Mouse (Mus musculus): ENCODE data around the gene Herpud2.
"Not testable (repeated sequence)": the region's sequence is repeated elsewhere in the genome, so short reads cannot be mapped to it uniquely, and the experiment has no call there.

Herpud2 gene

DNA sequence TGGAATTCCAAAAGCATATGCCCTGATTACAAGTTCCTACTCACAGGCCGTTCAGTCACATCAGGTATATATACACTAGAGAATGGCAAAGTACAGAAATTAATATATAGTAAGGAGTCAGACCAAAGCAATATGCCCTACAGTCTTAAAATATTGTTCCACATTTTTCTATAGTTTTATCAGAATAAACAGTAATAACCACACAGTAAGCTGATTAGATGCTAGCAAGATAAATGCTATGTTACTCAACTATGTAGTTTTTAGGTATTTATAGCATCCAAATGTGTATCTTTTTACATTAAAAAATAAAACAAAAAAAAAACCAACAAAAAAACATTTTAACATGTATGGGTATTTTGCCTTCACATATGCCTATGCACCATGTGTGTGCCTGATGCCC lies 5.7 kb downstream of the Herpud2 start:
- DNase-seq (ENCODE audit: low read depth, low spot score): no peak

DNA sequence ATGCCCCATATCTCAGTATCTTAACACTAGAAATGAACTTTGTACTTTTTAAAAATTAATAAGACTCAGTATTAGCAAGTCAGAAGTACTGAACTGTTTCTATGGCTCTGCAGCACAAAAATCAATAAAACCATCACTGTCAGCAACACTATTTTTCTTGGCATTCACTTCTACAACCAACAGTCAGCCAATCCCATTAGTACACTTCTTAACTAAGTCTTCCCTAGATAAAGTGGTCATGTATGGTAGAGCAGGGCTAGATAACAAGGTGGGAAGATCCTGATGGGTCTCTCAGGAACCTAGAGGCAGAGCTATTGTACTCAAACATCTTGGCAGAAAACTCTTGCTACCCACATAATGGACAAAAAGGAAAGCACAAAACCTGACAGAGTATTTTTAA lies 7.7 kb downstream of the Herpud2 start:
- DNase-seq (ENCODE audit: low read depth, low spot score): no peak

DNA sequence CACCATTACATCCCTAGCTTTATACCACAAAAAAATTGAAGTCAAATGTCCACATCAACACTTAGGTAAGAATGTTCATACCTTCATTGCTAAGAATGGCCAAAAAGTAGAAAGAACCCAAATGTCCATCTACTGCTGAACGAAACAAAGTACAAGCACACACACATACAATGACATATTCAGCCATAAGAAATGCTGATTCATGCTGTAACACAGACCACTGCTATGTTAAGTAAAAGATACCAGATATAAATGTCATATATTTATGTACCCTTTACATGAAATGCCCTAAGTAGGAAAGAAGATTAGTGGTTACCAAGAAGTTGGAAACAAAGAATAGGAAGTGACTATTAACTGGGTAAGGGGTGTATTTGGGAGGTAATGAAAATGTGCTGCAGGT lies 8.6 kb downstream of the Herpud2 start:
- no peak for DNase-seq (ENCODE audit: low read depth, low spot score)

DNA sequence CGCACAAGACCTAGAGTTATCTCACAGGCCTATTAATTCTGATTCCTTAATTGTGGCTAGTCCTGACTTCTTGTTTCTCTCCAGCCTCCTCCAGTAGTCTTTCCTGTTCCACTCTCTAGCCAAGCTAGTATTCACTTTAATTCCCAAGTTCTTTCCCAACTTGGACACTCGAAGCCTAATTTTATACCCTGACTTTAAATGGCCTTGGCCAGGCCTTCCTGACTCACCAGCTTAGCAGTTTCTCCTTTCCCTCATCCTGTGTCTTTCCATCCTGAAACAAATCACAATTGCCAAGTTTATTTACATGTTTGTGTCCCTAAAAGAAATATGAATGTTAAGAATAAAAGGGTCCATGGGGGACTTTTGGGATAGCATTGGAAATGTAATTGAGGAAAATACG lies 9.6 kb downstream of the Herpud2 start:
- DNase-seq (ENCODE audit: low read depth, low spot score): no peak

DNA sequence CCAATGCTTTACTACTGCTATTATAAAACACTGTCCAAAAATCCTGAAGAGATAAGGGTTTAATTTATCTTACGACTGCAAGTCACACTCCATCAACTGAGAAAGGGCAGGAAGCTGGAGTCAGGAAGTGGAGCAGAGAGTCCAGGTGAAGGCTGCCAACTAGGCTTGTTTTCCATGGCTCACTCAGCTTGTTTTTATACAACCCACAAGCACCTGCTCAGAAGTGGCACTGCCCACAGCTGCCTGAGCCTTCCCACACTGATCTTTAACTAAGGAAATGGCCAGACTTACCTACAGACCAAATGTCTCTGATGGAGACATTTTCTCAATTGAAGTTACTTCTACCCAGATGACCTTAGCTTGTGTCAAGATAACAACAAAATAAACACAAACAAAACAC lies 11.3 kb downstream of the Herpud2 start:
- DNase-seq (ENCODE audit: low read depth, low spot score): no peak

DNA sequence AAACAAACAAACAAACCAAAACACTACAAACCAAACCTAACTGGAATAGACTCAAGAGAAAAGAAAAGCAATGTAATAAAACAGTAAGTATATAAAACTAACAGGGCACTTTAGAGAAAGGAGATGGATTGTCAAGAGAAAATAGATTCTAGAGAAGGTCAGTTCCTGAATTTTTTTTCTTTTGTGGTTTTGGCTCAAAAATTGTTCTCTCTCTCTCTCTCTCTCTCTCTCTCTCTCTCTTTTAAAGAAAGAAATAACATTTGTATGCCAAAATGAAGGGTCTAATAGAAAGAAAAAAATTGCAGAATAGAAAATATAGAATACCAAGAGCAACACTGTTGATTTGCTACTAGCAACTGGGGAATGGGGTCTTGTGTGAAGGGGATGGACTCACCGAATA lies 12.7 kb downstream of the Herpud2 start:
- no peak for DNase-seq (ENCODE audit: low read depth, low spot score)

DNA sequence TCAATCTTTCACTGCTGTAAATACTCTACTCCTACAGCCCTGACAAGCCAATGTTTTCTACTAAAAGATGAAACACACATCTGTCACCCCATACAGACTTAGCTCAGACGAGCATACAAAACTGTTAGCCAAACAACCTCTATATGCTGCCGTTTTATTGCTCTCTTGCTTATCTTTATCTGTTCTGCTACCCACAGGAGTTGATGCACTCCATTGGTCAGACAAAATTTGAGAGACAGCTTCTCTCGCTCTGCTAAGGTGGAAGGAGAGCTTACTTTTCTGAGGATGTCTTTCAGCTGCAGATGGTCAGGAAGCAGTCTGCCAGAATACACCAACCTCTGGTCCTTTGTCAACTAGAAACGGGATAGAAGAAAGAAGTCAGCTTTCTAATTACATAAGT lies 18.7 kb downstream of the Herpud2 start:
- no peak for DNase-seq (ENCODE audit: low read depth, low spot score)

DNA sequence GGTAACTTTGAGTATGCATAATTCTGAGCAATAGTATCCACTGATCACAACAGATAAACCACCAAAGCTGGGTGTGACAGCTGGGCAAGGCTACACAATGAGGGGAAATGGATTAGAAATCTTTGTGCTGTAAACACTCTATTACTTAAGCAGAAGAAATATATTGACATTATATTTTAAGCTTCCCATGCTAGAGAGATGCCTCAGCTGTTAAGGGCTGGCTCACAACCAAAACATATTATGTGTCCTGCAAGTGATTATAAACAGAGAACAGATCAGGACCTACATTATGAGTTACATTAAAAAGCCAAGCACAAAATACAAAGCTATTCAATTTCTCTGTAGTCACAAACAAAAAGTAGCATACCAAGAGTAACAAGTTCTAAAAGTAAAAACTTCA lies 19.4 kb downstream of the Herpud2 start:
- no peak for DNase-seq (ENCODE audit: low read depth, low spot score)

DNA sequence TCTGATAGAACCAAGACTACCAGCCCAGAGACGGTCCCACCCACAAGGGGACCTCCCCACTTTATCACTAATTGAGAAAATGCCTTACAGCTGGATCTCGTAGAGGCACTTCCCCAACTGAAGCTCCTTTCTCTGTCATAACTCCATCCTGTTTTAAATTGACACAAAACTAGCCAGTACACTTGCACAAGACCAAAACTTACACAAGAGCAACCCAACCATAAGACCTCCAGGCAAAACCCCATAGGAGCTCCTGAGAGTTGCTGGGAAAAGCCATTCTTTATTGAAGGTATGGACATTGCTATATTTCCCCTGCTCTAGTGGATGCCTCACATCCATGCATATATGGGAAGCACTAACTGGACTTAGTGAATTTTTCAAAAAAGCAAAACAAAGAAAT lies 27.6 kb downstream of the Herpud2 start:
- DNase-seq (ENCODE audit: low read depth, low spot score): no peak

DNA sequence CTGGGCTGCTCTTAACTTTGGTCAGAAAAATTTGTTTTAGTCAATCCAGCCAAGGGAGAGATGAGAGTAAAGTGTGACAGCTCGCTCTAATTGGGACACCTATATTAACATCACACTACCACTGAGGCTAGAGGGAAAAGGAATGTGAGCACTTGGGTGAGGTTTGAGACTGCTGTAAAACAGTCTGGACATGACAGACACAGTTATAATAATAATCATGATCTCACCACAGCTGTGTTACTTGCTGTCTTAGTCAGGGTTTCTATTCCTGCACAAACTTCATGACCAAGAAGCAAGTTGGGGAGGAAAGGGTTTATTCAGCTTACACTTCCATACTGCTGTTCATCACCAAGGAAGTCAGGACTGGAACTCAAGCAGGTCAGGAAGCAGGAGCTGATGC lies 28.0 kb downstream of the Herpud2 start:
- DNase-seq (ENCODE audit: low read depth, low spot score): not testable (repeated sequence)

DNA sequence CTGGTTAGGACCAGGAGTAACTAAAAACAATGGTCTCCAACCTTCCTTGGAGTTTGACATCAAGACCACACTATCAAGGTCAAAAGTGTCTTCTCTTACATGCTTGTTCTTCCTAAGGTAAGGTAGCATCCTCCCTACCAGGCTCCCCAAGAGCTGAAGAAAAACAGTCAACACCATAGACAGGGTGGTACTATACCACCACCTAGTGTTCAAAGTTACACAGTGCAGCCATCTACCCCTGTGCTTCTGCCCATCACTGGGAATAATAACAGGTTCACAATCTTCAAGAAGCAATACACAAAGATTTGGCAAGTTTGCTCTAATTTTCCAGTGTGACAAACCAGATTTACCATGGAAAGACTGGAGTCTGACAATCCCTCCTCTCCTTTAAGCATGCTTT lies 47.0 kb downstream of the Herpud2 start:
- DNase-seq (ENCODE audit: low read depth, low spot score): peak; percentile 25

DNA sequence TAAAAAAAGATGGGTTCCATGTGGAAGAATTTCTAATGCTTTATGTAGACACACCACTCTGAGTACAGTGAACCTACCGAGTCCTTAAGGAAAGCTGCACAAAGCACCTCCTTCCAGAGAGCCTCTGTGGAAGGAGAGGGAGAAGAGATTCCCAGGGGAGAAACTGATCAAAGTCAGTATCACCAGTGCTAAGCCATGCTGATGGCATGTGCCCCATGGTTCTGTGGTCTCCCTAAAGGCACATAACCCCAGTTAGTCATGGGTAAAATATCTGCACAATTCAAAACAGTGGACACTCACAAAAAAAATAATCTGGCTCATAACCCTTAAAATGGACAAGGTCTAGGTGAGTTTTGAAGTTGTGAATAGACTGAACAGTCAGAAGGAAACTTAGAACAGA lies 48.7 kb downstream of the Herpud2 start:
- DNase-seq (ENCODE audit: low read depth, low spot score): no peak

DNA sequence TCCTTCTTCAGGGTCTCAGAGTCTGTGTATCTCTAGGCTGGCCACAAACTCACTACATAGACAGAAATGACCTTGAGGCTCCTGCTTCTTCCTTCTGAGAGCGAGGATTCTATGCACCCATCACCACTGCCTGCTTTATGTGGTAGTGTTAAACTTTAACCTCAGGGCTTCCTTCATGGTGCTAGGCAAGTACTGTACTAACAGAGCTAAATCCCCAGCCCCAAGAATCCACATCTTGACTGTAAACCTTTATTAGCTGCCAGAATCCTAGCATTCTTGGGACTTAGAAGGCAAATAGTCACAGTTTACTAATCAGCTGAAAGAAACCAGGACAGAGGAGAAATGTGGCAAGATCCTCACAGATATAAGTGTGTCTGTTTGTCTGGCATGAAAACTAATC lies 60.8 kb downstream of the Herpud2 start:
- no peak for DNase-seq (ENCODE audit: low read depth, low spot score)

DNA sequence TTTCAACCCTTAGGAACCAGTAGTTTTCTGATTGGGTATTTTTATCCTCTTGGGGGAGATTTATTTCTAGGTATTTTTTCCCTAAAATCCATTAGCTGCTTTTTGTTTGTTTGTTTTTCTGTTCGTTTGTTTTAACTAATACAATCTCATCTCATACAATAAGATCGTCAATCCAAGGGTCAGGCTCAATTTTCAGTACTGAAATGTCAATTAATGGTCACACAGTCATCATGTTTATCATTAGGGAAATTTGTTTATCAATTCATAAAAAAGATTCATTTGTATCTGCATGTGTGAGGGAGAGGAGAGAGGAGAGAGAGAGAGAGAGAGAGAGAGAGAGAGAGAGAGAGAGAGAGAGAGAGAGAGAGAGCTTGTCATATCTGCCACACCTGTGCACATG lies 62.5 kb downstream of the Herpud2 start, which contains the start of gene Gm10181:
Gene Gm10181 (plus strand): TSS at position 301 of the 400 bp plus-strand sequence.
- no peak for DNase-seq (ENCODE audit: low read depth, low spot score)

DNA sequence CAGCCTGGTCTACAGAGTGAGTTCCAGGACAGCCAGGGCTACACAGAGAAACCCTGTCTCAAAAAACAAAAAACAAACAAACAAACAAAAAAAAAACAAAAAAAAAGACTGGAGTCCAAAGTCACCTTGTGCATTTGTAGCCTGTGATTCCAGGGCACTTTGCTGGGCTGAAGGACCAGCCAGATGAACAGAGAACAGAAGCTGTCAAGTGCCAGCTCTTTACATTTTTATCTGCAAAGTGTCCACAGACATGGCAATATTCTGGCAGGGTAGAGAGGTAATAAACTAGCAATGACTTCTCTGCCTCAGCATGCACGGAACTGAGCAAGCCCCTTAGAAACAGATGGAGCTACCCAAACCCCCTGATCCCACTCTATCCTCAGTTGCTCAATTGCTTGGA lies 75.1 kb downstream of the Herpud2 start:
- DNase-seq (ENCODE audit: low read depth, low spot score): no peak

DNA sequence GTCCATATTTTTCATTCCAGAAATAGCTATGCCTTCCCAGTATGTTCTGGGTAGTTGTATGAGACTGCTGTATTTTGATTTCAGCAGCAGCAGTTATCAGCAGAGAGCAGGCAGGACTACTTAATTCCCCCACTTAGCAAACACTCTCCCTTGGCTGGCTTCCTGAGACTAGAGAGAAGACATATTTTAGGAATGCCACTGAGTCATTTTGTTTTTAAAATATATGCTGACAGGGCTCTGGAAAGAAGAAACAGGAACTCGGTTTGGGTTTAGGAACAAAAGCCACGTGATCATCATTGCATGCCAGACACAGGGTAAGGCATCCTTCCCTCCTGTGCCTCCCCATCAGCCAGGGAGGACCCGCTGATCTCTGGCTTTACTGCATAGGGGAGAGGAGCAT lies 75.6 kb downstream of the Herpud2 start:
- no peak for DNase-seq (ENCODE audit: low read depth, low spot score)

DNA sequence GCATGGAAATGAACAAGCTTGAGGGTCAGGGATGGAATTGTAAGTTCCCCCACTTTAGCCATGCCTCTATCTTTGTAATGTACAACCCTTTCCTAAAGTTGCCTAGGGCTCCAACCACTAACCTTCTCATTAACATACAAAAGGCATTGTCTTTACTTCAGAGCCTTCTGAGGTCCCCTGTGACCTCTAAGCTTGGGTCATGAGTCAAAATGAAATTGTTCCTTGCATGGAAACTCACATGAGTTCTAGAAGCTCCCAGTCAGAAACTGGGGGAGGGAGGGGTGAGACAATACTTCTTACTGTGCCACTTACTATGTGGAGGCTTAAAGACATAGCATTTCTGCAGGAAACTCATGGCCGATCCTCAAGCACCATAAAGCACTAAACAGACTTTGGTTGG lies 79.0 kb downstream of the Herpud2 start:
- no peak for DNase-seq (ENCODE audit: low read depth, low spot score)

DNA sequence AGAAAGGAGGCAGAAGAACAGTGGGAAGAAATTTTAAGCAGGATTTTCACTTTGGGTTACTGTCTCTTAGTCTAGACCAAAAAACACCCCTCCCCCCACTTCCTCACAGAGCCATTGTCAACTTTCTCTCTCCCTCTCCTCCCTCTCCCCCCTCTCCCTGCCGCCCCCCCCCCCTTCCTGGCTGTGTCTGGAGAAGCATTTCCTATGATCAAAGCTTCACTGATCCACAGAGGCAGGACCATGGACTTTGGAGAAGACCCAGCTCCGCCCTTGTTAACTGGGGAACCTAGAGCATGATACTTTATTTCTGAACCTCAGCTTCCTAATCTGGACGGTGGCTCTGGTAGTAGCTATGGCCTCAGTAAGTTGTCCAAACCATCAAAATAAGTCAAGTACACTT lies 92.9 kb downstream of the Herpud2 start:
- no peak for DNase-seq (ENCODE audit: low read depth, low spot score)
